Comparison of ENCODE assay signal across 7 mouse cellular contexts in genomic region chr3:51888662-51889433, GRCm38 (mm10).
DNase-seq lines count a peak whose midpoint lies in the region; ATAC-seq and TF ChIP-seq lines count a peak whose summit lies in the region.

No protein-coding gene starts in this region.

- no peaks in the 10 kb centered on the region for H3K9me3 ChIP-seq in heart, postnatal 0 days (replicated peaks; ENCODE audit: control insufficient read depth, low read length)

- H3K36me3 ChIP-seq in heart, postnatal 0 days (replicated peaks; ENCODE audit: control insufficient read depth, insufficient read depth, low read length): no peaks in the 10 kb centered on the region

- no peak for TF ChIP-seq EP300 in heart, postnatal 0 days (IDR thresholded peaks at IDR 0.05; ENCODE audit: low read depth)

- no peak for TF ChIP-seq CTCF in heart, postnatal 0 days (IDR thresholded peaks at IDR 0.05; ENCODE audit: low read depth)

- H3K27me3 ChIP-seq in heart, postnatal 0 days (ENCODE audit: control insufficient read depth, insufficient read depth, low read length): no peaks in the 10 kb centered on the region

- peaks cover 21% of the 10 kb centered on the region for H3K4me1 ChIP-seq in heart, postnatal 0 days (ENCODE audit: control insufficient read depth, insufficient read depth)

- 31% methylated on average over 20 of the region's 20 CpGs for WGBS in heart, postnatal 0 days

- peak; percentile 52 for DNase-seq in brain, adult 2 months (ENCODE audit: low read depth, low spot score)
- DNase-seq in cerebellum, adult 8-10 months: peak; percentile 43
- no peak for DNase-seq in heart, postnatal 0 days (ENCODE audit: low spot score)
- peak; percentile 52 for DNase-seq in mesoderm, embryonic 11.5 days (ENCODE audit: low read depth, low spot score)
- no peak for DNase-seq in thymus, postnatal 4 days
- no peak for DNase-seq in layer of hippocampus, adult 8-10 months (ENCODE audit: low spot score in 2 of 2)
- DNase-seq in thymus, postnatal 36 days: no peak

- no peak overlapping the region for H3K4me3 ChIP-seq in heart, postnatal 0 days (ENCODE audit: low read depth, low read length)

- ATAC-seq in heart, postnatal 0 days (ENCODE audit: insufficient read depth, low read depth): no peak

- peak overlapping the region; percentile 43 for H3K4me2 ChIP-seq in heart, postnatal 0 days (ENCODE audit: low read depth, low read length)

- no peak overlapping the region for H3K27ac ChIP-seq in heart, postnatal 0 days (ENCODE audit: low read depth)

- no peak overlapping the region for H3K9ac ChIP-seq in heart, postnatal 0 days (replicated peaks; ENCODE audit: low read depth, low read length)

Comparison
In these comparisons a context has a peak if more than half of its experiments do, and no peak if none do; other contexts are left out.
1. DNase-seq: peak in brain, adult 2 months (single experiment), cerebellum, adult 8-10 months (single experiment) and mesoderm, embryonic 11.5 days (single experiment); none in heart, postnatal 0 days (single experiment), thymus, postnatal 4 days (single experiment), layer of hippocampus, adult 8-10 months (0 of 2) and thymus, postnatal 36 days (0 of 2).